Comparison of ENCODE assay signal across 17 mouse cellular contexts in the genomic region with DNA sequence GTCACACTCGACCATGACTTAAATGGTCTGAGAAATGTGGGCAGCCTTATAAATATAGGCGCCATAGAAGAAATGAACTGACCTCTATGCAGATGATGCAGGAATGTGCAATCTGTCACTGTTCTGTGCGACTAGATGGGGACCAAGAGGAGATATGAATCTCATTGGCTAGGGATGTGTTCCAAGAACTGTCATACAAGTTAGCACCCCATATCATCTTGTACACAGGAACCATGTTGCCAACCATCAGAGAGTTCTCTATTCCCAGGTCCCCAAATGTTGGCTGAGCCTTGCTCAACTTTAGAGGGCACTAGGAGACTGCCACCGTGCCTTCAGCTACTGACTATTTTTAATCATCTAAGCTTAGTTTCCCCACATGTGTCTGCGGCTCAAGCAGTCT.
"Had no signal": no experiment of that assay in that cellular context is flagged by ENCODE, and none has a peak within 500 bp of the region (broad histone marks: within the 10 kb centered on the region; RNA-seq: fewer than 3 reads in every experiment).

No protein-coding gene starts in this region.

- DNase-seq: lung, adult 2 months; lung, postnatal 14 days; lung, postnatal 36 days; right cerebral cortex, postnatal 14 days; thymus, adult 2 months; thymus, postnatal 25 days; thymus, postnatal 4 days had no signal

- H3K4me3 ChIP-seq: lung, embryonic 15.5 days; midbrain, embryonic 13.5 days; midbrain, embryonic 15.5 days; neural tube, embryonic 12.5 days; stomach, embryonic 15.5 days had no signal

- H3K27ac ChIP-seq: lung, embryonic 15.5 days; macrophage; midbrain, embryonic 13.5 days; midbrain, embryonic 15.5 days; neural tube, embryonic 12.5 days; stomach, embryonic 15.5 days; stomach, postnatal 0 days had no signal

- H3K36me3 ChIP-seq: lung, embryonic 15.5 days; midbrain, embryonic 15.5 days; stomach, embryonic 15.5 days had no signal

- H3K4me2 ChIP-seq: lung, embryonic 15.5 days; midbrain, embryonic 11.5 days; midbrain, embryonic 13.5 days; midbrain, embryonic 15.5 days; neural tube, embryonic 12.5 days; stomach, embryonic 15.5 days had no signal

- H3K9ac ChIP-seq: lung, embryonic 15.5 days; midbrain, embryonic 13.5 days; midbrain, embryonic 15.5 days; neural tube, embryonic 12.5 days; stomach, embryonic 15.5 days had no signal

- H3K4me1 ChIP-seq: lung, embryonic 15.5 days; megakaryocyte, embryonic 14.5 days; stomach, embryonic 15.5 days had no signal

- H3K9me3 ChIP-seq: lung, embryonic 15.5 days; midbrain, embryonic 13.5 days; midbrain, embryonic 15.5 days; neural tube, embryonic 12.5 days; stomach, embryonic 15.5 days had no signal

- ATAC-seq: lung, postnatal 0 days; midbrain, embryonic 13.5 days; midbrain, embryonic 15.5 days had no signal

- H3K27me3 ChIP-seq: lung, embryonic 15.5 days; megakaryocyte, embryonic 14.5 days; midbrain, embryonic 13.5 days; midbrain, embryonic 15.5 days; neural tube, embryonic 12.5 days; stomach, embryonic 15.5 days had no signal
